Mouse (Mus musculus) liver, embryonic 14.5 days (tissue): ENCODE results near the gene Abraxas2.

Source experiments
- CTCF ChIP-seq: IDR thresholded peaks from 2 replicates; pipeline ENCODE4 v1.5.1; 2016; ENCODE audit warnings: antibody characterized with exemption, low read depth, control low read depth
- EP300 ChIP-seq: IDR thresholded peaks from 2 replicates; pipeline ENCODE4 v1.6.1; 2016; ENCODE audit warnings: antibody characterized with exemption, low read depth

- TF ChIP-seq CTCF (no peak), EP300 (no peak)
Measured at GRCm38 (mm10) chr7:132816528-132816927, 42.5 kb upstream of the Abraxas2 start.
